Mouse (Mus musculus) retina, postnatal 1 day (tissue): ENCODE results near the gene Jph2.
"Not testable (repeated sequence)": the region's sequence is repeated elsewhere in the genome, so short reads cannot be mapped to it uniquely, and the experiment has no call there.

Experiments used
- DNase-seq: peaks from one replicate; pipeline ENCODE4 v3.0.0-alpha.2; 2012

Jph2 gene

DNA sequence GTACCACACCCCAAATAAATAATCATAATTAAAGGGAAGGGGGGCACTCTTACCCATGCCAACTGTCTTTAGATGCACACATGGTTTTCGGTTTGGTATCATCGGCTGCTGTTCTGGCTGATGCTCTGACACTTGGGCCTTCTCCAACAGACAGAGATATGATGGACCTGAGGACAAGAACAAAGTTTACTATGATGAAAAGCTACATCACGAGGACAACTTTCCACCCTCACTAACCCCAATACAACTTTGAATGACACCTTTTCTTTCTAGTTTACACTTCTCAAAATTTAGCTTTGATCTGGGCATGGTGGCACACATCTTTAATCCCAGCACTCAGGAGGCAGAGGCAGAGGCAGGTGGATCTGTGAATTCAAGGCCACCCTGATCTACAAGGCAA lies 13.6 kb upstream of the Jph2 start:
- not testable (repeated sequence) for DNase-seq

DNA sequence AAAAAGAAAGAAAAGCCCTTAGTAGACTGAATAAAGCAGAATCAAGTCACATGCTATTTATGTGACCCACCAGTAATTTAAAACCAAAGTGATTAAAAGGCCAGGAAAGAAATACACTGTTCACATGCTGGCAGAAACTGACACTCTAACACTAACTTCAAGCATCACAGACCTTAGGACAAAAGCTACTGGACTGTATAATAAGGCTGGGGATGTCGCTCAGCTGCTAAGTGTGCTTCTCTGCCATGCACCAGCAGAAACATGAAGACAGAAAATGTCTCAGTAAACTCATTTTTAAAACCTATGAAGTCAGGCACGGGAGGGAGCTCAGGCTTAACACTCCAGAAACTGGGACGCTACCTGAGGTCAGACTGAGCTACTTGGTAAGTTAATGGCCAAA lies 12.4 kb upstream of the Jph2 start:
- DNase-seq: no peak

DNA sequence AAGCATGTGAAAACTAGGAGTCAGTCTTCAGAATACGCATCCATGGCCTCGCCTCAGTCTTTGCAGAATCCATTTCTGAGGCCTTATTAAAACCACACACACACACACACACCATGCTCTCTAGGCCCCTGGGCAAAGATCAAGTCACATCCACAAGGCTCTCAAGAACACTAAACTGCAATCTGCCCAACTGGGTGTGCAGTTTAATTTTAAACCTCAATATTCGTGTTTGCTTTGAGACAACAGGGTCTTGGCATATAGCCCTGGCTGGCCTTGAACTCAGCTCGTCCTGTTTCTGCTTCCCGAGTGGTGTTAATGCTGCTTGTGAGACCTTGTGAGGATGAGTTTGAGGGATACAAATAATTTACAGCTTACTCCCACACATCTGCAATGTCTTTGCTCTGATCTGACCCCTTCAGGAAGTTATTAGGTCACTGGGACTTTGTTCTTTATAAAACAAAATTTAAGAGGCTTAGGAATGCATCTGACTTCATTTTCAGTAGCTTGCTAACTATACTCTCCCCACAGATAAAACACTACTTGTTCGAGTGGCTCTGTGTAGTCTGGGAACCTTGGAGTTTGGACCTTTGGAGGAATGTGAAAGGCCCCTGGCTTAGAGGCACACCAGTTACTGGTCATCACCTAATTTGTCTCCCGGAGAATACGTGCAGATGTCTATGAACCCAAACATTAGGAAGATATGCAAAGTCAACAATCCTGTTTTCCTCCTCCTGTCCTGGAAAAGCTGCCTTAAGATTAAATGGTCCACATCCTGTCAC lies 6.4 kb upstream of the Jph2 start:
- no peak for DNase-seq

DNA sequence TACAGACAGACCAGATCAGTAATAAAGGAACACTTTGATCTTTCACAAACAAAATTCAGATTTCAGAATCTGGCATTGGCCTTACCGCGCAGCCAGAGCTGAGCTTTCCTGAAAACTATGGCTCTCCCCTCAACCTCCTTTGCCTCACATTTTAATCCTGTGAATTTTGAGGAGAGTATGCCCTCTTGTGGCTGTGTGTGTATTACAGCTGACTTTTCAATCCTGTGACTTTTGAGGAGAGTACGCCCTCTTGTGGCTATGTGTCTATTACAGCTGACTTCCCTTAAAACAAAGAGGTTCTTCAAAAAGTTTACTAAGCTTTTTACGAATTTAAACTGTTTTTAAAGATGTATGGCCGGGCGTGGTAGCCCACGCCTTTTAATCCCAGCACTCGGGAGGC lies 3.4 kb upstream of the Jph2 start:
- DNase-seq: peak; percentile 92

DNA sequence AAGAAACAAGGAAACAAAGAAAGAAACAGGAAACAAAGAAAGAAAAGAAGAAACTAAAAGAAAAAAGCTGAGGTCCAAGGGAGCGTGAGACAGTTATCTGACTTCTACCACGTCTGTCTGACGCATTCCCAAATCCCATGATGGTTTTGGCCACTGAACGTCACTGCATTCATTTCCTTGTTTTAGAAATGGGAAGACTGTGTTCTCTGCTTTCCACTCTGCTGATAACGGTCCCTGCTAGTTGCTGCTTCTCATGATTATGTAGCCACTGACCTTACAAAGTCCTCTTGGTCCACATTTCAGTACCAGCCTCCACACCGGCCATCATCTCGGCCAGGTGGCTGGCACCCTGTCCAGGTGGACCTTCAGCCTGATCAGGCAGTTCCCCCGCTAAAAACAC lies 1.4 kb upstream of the Jph2 start:
- no peak for DNase-seq

DNA sequence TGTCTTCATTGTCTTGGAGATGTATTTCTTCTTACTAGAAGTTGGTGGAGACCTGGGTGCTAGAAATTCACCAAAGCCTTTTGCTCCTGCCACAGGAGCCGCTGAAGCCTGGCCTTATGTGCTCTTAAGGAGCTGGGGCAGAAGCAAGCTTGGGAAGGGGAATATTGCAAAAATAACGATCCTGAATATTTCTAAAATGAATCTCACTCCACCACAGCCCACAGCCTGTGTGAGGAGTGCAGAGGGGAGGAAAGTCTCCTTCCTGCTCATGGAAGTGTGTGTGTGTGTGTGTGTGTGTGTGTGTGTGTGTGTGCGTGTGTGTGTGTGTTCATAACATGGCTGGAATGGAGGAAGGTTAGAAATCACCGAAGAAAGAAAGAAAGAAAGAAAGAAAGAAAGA lies 977 bp upstream of the Jph2 start:
- DNase-seq: no peak

DNA sequence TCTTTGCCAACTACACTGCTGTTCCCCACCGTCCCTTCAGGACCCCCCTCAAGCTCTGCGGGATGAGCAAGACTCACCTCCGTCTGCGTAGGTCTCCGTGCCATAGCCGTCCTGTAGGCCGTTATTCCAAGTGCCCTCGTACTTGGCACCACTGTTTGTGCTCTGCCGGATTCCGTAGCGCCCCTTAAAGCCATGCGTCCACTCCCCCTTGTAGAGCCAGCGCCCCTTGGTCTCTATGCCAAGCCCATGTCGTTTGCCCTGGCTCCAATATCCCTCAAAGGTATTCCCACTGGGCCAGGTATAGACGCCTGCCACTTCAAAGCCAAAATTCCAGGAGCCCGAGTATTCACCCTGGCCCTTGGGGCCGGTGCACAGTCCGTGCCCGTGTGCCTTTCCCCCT lies 722 bp downstream of the Jph2 start:
- no peak for DNase-seq

DNA sequence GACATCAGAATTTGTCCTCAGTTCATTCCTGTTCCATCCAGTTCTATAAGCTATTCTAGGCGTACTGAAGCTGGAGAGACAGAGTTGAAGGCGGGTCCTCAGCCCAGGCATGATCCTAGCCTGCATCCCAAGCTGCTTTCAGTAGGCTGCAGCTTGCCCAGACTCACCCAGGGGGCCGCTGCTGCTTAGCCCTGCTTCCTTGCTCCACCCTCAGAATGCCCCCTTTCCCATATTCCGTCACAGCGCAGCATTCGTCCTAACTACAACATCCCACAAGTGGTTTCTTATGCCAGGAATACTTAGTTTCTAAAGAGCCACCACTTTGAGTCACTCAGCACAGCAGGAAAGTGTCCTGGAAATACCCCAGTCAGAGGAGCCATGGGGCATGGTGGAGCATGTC lies 2.8 kb downstream of the Jph2 start:
- no peak for DNase-seq

DNA sequence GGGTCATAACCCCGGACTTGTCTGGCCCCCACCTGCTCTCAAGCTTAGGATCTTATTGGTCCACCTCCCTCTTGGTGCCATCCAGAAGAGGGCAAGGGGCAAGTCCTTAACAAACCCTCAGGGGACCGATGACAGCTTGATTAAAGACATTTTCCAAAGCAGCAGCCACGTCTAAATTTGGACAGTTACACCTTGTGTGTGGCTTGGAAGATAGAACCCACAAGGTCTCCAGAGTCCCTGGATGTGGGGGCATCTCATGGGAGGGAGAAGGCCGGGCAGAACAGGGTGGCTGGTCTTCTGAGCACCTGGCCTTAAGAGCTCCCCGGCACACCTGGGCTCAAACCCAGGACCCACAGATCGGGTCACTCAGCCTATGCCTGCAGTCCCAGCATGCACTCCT lies 3.8 kb downstream of the Jph2 start:
- no peak for DNase-seq

DNA sequence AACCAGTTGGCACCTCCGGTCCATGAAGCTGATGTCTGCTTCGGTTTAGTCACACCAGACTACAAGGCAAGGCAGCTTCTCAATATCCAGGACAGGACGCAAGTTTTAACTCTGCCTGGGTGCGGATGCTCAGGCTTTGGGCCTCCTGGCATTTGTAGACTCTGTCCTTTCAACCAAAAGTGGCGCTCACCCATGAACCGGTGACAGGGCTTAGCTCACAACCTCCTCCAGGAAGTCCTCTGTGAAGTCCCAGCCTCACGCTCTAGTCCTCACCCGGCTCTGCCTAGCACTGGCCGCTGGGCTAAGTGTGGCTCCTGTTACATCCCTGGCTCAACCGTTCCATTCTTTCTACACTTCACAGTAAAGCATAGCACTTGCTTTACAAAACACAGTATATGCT lies 4.6 kb downstream of the Jph2 start:
- no peak for DNase-seq

DNA sequence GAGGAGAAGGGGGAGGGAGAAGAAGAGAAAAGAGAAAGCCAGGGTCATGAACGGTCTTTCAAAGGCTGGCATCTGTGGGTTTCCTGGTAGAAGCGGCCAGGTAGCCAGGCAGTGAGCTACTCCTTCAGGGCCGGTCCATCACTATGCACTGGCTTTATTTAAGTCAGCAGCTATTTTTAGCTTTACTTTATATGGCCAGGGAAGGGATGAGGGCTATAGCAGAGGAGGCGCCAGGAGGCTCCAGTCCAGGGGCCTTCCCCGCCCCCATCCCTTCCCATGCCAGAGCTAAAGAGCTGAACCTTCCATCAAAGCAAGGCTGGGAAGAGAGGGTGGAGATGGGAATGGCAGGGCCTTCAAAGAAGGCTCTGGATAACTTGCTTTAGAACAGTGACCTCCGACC lies 5.4 kb downstream of the Jph2 start:
- no peak for DNase-seq

DNA sequence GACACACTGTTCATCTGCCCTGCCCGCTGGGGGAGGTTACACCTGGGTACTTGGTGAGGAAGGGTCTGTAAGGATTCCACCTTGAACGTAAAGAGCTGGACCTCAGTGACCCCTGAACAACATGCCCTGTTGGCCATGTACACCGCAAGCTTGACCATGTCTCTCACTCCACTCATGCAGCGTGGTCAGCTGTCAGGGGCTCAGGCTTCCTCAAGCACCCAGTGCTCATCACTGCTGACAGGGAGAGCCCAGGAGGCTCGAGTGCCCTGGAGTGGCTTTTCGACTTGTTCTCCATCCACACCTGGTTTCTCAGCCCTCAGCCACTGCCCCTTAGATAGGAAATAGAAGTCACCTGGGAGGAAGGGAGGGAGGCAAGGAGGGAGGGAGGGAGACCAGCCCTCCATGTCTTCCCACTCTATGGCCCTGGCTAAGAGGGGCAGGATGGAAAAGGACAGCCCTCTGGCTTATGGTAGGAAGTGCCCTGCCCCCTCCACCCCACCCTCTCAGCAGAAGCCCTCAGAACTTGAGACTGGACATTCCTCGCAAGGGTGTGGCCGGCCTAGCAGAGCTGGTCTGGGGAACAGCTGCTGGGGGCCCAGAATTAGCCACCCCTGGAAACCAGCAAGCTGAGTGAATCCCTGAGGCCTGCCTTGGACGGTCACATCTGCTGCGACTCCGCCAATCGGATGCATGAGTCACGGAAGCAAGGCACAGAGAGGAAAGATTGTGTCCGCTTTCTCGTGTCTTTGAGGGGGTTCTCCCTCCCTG lies 11.2 kb downstream of the Jph2 start:
- no peak for DNase-seq

DNA sequence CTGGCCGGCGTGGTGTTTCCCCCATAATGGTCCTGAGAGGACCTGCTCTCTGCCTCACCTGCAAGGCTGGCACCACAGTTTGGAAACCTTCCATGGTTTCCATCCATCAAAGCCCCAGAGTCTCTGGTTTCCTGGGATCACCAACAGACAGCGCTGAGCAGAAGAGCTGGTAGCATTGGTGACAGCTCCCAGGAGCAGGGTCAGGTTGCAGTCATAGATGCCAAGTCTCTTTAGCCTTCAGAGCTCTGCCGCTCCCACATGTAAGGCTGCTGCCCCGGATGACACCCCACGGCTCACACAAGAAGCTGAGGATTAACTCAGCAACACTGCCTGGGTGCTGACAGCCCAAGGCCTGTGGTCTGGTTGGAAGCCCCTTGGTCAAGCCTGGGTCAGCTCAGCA lies 12.7 kb downstream of the Jph2 start:
- DNase-seq: no peak

DNA sequence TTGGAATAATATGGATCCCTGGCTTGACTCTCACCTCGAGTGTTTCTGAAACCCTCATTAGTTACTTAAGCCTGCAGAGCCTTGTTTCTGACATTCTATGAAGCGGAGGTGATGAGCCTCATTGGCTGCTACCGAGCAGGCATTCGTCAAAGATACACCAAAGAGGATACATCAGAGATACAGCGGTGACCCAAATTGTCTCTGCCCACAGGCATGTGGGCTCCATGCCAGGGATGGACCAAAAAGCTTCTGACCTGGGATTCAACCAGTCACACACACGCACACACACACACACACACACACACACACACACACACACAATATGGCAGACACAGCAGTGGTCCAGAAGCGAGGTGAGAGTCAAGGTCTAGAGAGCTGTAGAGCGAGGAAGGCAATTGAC lies 16.5 kb downstream of the Jph2 start:
- peak; percentile 57 for DNase-seq

DNA sequence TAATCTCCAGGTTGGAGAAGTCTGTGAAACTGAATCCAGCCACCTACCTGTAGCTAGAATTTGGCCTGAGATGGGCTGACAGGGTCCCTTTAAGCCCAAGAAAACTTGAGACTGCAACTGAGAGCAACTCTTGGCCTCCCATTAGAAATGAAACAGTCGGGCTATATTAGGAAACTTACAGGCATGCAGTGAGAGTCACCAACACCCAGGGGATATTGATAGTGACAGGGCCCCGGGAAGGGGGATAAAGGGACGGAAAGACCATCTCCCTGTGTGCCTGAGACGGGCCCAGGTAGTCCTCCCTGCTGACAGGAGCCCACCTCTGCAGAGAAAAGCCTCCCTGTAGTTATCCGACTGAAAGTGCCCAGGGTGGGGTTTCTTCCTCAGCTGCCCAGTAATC lies 18.4 kb downstream of the Jph2 start:
- DNase-seq: no peak

DNA sequence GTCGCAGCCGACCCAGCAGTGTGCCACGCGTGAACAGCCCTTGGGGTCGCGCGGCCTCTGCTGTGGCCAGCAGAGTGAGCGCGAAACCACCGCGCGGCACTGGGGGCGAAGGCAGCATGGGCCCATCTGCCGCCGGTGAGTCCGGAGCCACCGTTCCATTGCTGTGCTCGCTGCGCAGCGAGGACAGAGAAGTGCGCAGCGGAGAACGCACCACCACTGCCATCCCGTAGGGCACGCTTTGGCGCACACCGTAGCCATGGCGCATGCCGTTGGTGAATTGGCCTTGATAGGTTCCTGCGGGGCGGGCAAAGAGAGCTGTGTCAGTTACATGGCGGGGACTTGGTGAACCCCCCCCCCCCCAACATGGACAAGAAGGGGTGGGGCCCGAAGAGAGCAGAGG lies 21.7 kb downstream of the Jph2 start:
- DNase-seq: no peak

DNA sequence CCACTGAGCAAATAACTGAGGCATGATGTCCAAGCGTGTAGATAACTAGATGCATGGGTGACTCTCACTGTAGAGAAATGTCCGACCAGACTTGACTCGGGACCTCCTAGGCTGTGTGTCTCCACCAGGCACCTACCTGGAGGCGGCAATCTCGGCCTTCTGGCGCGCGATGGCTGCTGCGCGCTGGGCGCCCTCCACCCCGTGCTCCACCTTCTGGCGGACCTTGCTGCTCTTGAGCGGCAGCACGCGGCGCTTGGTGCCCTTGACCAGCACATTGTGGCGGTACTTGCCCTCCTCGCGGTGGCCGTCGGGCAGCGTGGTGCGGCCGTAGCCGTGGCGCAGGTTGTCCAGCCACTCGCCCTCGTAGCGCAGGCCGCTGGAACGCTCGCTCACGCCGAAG lies 22.3 kb downstream of the Jph2 start:
- no peak for DNase-seq

DNA sequence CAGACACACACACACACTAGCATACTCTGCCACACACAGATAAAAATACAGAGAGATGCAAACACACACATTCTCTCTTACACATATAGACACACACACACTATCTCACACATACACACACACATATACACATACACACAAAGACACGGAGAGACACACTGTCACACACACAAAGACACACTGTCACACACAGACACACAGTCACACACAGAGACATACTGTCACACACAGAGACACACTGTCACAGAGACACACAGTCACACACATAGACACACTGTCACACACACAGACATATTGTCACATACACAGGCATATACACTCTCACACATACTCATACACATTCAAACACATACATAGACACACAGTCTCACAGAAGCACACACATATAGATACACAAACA lies 25.2 kb downstream of the Jph2 start:
- no peak for DNase-seq

DNA sequence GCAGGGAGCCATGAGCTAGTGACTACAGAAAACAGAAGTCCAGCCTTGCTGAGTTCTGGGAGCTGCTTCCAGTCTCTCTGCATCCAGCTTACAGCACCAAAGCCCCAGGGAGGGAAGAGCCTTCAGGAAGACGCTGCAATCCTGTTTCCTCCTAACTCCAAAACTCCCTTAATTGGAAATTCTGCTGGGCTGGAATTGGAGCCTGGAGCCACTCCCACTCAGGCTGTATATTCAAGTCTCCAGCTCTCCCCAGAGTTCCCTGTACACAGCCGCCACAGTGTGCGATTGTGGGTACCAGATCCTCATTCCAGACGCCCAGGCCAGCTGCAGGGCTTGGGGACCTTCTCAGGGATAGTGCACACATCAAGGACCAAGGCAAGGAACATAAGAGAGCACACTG lies 27.6 kb downstream of the Jph2 start:
- no peak for DNase-seq

DNA sequence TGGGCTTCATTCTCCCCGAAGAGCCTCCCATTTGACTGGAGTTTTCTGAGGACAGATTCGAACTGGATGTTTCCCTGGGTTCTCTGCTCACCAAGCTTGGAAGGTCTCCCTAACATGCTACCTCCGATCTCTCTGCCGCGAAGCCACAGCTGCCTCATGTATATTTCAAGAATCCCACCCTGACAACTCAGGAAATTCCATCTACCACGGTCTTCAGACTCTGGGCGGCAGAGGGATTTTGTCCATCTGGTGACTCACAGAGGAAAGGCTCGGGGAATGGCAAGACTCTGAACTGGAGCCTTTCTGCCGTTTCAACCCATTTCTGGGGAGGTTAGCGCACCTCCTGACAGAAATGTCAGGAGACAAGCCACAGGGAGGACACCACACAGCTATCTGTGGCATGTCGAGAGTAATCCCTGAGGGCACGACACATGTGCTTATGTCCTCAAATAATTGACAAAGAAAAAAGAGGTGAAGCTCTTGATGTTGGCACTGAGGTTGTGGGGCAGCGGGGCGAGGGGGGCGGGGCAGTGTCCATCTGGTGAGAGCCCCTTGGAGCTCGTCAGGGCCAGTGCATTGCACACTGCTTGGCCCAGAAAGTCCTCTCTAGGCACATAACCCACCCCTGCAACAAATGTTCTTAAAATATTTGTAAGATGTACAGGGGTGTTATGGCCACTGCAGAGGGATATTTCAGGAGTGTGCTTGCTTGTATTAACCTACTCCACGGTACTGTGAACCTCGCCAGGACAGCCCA lies 32.8 kb downstream of the Jph2 start:
- DNase-seq: no peak

DNA sequence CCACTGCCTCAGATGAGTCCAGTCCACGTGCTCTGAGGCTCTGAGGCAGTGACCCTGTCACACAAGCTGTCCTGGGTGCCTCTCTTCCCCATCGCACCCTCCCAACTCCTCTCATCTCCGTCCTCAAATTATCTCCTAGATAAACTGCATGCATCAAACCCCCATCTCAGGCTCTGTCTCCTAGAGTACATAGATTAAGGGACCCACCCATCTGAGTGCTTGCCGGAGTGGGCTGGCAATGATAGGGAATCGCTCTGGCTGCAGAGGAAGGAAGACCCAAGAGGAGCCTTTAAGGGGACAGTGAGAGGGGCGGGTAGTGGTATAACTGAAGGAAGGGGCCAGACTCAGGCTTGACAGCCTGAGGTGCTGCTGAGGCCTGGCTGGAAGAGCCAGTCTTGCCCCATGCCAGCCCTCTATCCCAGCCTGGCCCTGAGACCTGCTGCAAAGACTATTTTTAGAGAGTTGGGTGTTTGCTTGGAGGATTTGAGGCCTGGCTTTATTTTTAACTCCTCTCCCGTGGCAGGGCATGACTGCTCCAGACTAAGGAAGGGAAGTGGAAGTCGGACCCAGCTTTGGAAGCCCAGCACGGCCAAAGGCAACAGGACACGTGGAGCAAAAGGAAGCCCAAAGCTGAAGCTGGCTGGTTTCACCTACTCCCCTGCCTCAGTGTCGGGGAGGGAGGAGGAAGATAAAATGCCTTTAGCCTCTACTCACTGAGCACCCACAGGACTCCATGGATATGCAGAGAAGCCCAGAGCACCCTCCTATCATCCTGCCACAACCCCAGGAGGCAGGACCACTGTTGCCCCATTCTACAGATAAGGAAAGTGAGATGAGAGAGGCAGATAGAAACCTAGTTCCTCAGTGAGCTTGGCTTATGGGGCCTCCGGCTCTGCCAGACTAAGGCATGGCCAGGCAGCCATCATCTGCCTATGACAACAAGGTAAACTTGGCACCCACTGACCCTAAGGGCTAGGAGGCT lies 34.6 kb downstream of the Jph2 start:
- DNase-seq: no peak

DNA sequence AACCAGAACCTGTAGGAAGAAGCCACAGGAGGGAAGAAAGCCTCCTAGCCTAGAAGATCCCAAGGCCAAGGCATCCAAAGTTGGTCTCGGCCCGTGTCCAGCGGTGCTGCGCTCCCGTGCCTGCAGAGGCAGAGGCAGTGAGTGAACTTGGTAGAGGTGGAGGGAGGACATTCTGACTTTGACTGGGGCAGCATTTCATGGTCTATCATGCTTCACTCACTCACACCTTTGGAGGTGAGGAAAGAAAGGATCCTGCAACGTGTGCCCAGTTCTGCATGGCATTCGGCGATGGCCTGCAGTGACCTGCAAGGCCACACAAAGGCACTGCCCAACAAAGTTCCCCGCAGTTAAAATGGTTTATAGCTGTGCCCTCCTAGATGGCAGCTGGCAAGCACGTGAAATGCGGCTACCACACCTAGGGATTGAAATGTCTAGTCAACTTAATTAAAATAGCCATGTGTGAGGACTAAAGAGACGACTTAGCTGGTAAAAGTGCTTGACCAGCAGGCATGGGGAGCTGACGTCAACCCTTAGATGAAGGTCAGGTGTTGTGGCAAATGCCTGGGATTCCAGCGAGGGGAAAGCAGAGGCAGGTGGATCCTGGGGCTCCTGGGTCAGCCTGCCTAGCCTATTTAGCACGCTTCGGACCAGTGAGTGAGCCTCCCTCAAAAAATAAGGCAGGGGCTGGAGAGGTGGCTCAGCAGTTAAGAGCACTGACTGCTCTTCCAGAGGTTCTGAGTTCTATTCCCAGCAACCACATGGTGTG lies 36.8 kb downstream of the Jph2 start:
- no peak for DNase-seq
